Mouse (Mus musculus) neural tube, embryonic 12.5 days (tissue): ENCODE measurements at regions not wholly inside any gene's neighbourhood (a gene's known extent, or its start where the extent isn't known, plus 50 kb on each side); places are given as distances from the start of the nearest gene placed in this dataset.

Experiments used
- ATAC-seq: fragments of 200-750 bp; cut with Nextera tagmentation; 2 replicates; pipeline ENCODE4 v1.8.0; 2017; ENCODE audit warnings: low read depth, mild to moderate bottlenecking, moderate TSS enrichment, moderate library complexity; ENCODE audit not compliant: low FRiP score
- H3K27ac ChIP-seq: fragments of 300-500 bp; sonication (generic); 2 replicates; pipeline ENCODE4 v1.5.1; 2016
- H3K27me3 ChIP-seq: fragments of 300-500 bp; sonication (generic); replicated peaks from 2 replicates; pipeline ENCODE4 v1.6.1; 2016; ENCODE audit warnings: mild to moderate bottlenecking
- H3K36me3 ChIP-seq: fragments of 300-500 bp; sonication (generic); 2 replicates; pipeline ENCODE4 v1.6.1; 2016; ENCODE audit warnings: mild to moderate bottlenecking
- H3K4me1 ChIP-seq: fragments of 300-500 bp; sonication (generic); 2 replicates; pipeline ENCODE4 v1.6.1; 2016
- H3K4me2 ChIP-seq: fragments of 300-500 bp; sonication (generic); replicated peaks from 2 replicates; pipeline ENCODE4 v1.6.1; 2016; ENCODE audit warnings: mild to moderate bottlenecking
- H3K4me3 ChIP-seq: fragments of 300-500 bp; sonication (generic); 2 replicates; pipeline ENCODE4 v1.5.1; 2016
- H3K9ac ChIP-seq: fragments of 300-500 bp; sonication (generic); 2 replicates; pipeline ENCODE4 v1.6.1; 2016; ENCODE audit warnings: mild to moderate bottlenecking
- H3K9me3 ChIP-seq: fragments of 300-500 bp; sonication (generic); 2 replicates; pipeline ENCODE4 v1.6.1; 2016; ENCODE audit warnings: mild to moderate bottlenecking
- WGBS: fragments of 180-500 bp; shearing (Covaris S2); methylation state at CpG from one replicate; pipeline ENCODE4 v1.1.7; 2016; 5-methylcytosine and 5-hydroxymethylcytosine counted together

- Histone ChIP-seq H3K27me3 (no peaks in the 10 kb centered on the region), H3K4me2 (no peak overlapping the region), H3K27ac (no peak overlapping the region), H3K9ac (no peak overlapping the region), H3K9me3 (no peaks in the 10 kb centered on the region), H3K4me1 (no peaks in the 10 kb centered on the region), H3K4me3 (no peak overlapping the region), H3K36me3 (no peaks in the 10 kb centered on the region)
- WGBS: 89% methylated on average over 4 of the region's 4 CpGs
- no peak for ATAC-seq
Observed at GRCm38 (mm10) chr9:112608932-112609331, 373.2 kb upstream of the Arpp21 start.

GRCm38 (mm10) chr9:112607221-112607620 lies 371.5 kb upstream of the Arpp21 start:
- H3K27me3 ChIP-seq: no peaks in the 10 kb centered on the region
- ATAC-seq: no peak
- WGBS: 85% methylated on average over 3 of the region's 3 CpGs

GRCm38 (mm10) chr9:112595731-112596130 lies 360.0 kb upstream of the Arpp21 start:
- Histone ChIP-seq H3K36me3 (no peaks in the 10 kb centered on the region), H3K27me3 (no peaks in the 10 kb centered on the region), H3K4me3 (no peak overlapping the region), H3K27ac (no peak overlapping the region), H3K9ac (no peak overlapping the region), H3K4me1 (no peaks in the 10 kb centered on the region), H3K4me2 (no peak overlapping the region), H3K9me3 (no peaks in the 10 kb centered on the region)
- no peak for ATAC-seq

More at GRCm38 (mm10) chr9:112607221-112607620, 371.5 kb upstream of the Arpp21 start:
- Histone ChIP-seq H3K4me3 (no peak overlapping the region), H3K27ac (no peak overlapping the region), H3K9me3 (no peaks in the 10 kb centered on the region), H3K36me3 (no peaks in the 10 kb centered on the region), H3K9ac (no peak overlapping the region), H3K4me1 (no peaks in the 10 kb centered on the region), H3K4me2 (no peak overlapping the region)

GRCm38 (mm10) chr9:112590241-112590640 lies 354.5 kb upstream of the Arpp21 start:
- Histone ChIP-seq H3K9me3 (no peaks in the 10 kb centered on the region), H3K4me3 (no peak overlapping the region), H3K27ac (no peak overlapping the region), H3K4me2 (no peak overlapping the region), H3K27me3 (no peaks in the 10 kb centered on the region), H3K36me3 (no peaks in the 10 kb centered on the region), H3K9ac (no peak overlapping the region), H3K4me1 (no peaks in the 10 kb centered on the region)
- 82% methylated on average over 3 of the region's 3 CpGs for WGBS
- no peak for ATAC-seq

GRCm38 (mm10) chr9:112573316-112573715 lies 337.6 kb upstream of the Arpp21 start:
- WGBS: 71% methylated on average over 3 of the region's 3 CpGs
- Histone ChIP-seq H3K4me3 (no peak overlapping the region), H3K4me1 (no peaks in the 10 kb centered on the region), H3K36me3 (no peaks in the 10 kb centered on the region), H3K9me3 (no peaks in the 10 kb centered on the region), H3K27me3 (no peaks in the 10 kb centered on the region), H3K4me2 (no peak overlapping the region), H3K27ac (no peak overlapping the region), H3K9ac (no peak overlapping the region)
- no peak for ATAC-seq

GRCm38 (mm10) chr9:112561348-112561747 lies 325.6 kb upstream of the Arpp21 start:
- Histone ChIP-seq H3K9ac (no peak overlapping the region), H3K4me1 (no peaks in the 10 kb centered on the region), H3K27me3 (no peaks in the 10 kb centered on the region), H3K27ac (no peak overlapping the region), H3K36me3 (no peaks in the 10 kb centered on the region), H3K9me3 (no peaks in the 10 kb centered on the region), H3K4me3 (no peak overlapping the region), H3K4me2 (no peak overlapping the region)
- ATAC-seq: no peak

GRCm38 (mm10) chr9:112560226-112560625 lies 324.5 kb upstream of the Arpp21 start:
- ATAC-seq: no peak
- no peak overlapping the region for H3K9ac ChIP-seq
- no peaks in the 10 kb centered on the region for H3K4me1 ChIP-seq
- no peak overlapping the region for H3K27ac ChIP-seq
- H3K27me3 ChIP-seq: no peaks in the 10 kb centered on the region
- 87% methylated on average over 4 of the region's 4 CpGs for WGBS
- no peaks in the 10 kb centered on the region for H3K36me3 ChIP-seq
- no peaks in the 10 kb centered on the region for H3K9me3 ChIP-seq
- no peak overlapping the region for H3K4me3 ChIP-seq
- H3K4me2 ChIP-seq: no peak overlapping the region

GRCm38 (mm10) chr9:112537924-112538323 lies 302.2 kb upstream of the Arpp21 start:
- no peak overlapping the region for H3K27ac ChIP-seq
- no peak overlapping the region for H3K4me3 ChIP-seq
- WGBS: 88% methylated on average over 2 of the region's 2 CpGs

GRCm38 (mm10) chr9:112525377-112525776 lies 289.6 kb upstream of the Arpp21 start:
- WGBS: 72% methylated on average over 5 of the region's 5 CpGs
- Histone ChIP-seq H3K9me3 (no peaks in the 10 kb centered on the region), H3K27me3 (no peaks in the 10 kb centered on the region)

More at GRCm38 (mm10) chr9:112537924-112538323, 302.2 kb upstream of the Arpp21 start:
- Histone ChIP-seq H3K27me3 (no peaks in the 10 kb centered on the region), H3K4me2 (no peak overlapping the region), H3K9ac (no peak overlapping the region), H3K4me1 (no peaks in the 10 kb centered on the region), H3K9me3 (no peaks in the 10 kb centered on the region), H3K36me3 (no peaks in the 10 kb centered on the region)
- no peak for ATAC-seq

GRCm38 (mm10) chr9:112523251-112523650 lies 287.5 kb upstream of the Arpp21 start:
- H3K4me1 ChIP-seq: no peaks in the 10 kb centered on the region
- 86% methylated on average over 3 of the region's 3 CpGs for WGBS
- H3K4me3 ChIP-seq: no peak overlapping the region
- H3K27ac ChIP-seq: no peak overlapping the region
- no peaks in the 10 kb centered on the region for H3K27me3 ChIP-seq
- H3K9ac ChIP-seq: no peak overlapping the region
- no peak overlapping the region for H3K4me2 ChIP-seq
- ATAC-seq: no peak
- H3K9me3 ChIP-seq: no peaks in the 10 kb centered on the region
- no peaks in the 10 kb centered on the region for H3K36me3 ChIP-seq

More at GRCm38 (mm10) chr9:112525377-112525776, 289.6 kb upstream of the Arpp21 start:
- Histone ChIP-seq H3K27ac (no peak overlapping the region), H3K4me1 (no peaks in the 10 kb centered on the region), H3K4me3 (no peak overlapping the region), H3K9ac (no peak overlapping the region), H3K4me2 (no peak overlapping the region), H3K36me3 (no peaks in the 10 kb centered on the region)
- ATAC-seq: 0 out of 2 replicates have a peak, but pooled peaks have one; percentile 29

GRCm38 (mm10) chr9:112510716-112511115 lies 275.0 kb upstream of the Arpp21 start:
- no peak overlapping the region for H3K4me2 ChIP-seq
- no peaks in the 10 kb centered on the region for H3K36me3 ChIP-seq
- no peaks in the 10 kb centered on the region for H3K4me1 ChIP-seq
- no peak overlapping the region for H3K4me3 ChIP-seq
- no peak for ATAC-seq
- WGBS: 75% methylated on average over 2 of the region's 2 CpGs
- no peaks in the 10 kb centered on the region for H3K9me3 ChIP-seq
- no peaks in the 10 kb centered on the region for H3K27me3 ChIP-seq
- no peak overlapping the region for H3K27ac ChIP-seq
- no peak overlapping the region for H3K9ac ChIP-seq

GRCm38 (mm10) chr9:112506871-112507270 lies 271.1 kb upstream of the Arpp21 start:
- no peak overlapping the region for H3K4me3 ChIP-seq
- no peak overlapping the region for H3K27ac ChIP-seq
- H3K4me2 ChIP-seq: no peak overlapping the region
- no peaks in the 10 kb centered on the region for H3K9me3 ChIP-seq
- 73% methylated on average over 2 of the region's 2 CpGs for WGBS
- no peaks in the 10 kb centered on the region for H3K27me3 ChIP-seq
- H3K4me1 ChIP-seq: no peaks in the 10 kb centered on the region
- H3K36me3 ChIP-seq: no peaks in the 10 kb centered on the region
- no peak overlapping the region for H3K9ac ChIP-seq
- ATAC-seq: no peak

GRCm38 (mm10) chr9:112498676-112499075 lies 262.9 kb upstream of the Arpp21 start:
- Histone ChIP-seq H3K9me3 (no peaks in the 10 kb centered on the region), H3K27ac (no peak overlapping the region)
- 86% methylated on average over 4 of the region's 4 CpGs for WGBS

More at GRCm38 (mm10) chr9:112498676-112499075, 262.9 kb upstream of the Arpp21 start:
- no peak overlapping the region for H3K4me3 ChIP-seq
- H3K36me3 ChIP-seq: no peaks in the 10 kb centered on the region
- ATAC-seq: no peak
- H3K4me1 ChIP-seq: no peaks in the 10 kb centered on the region
- no peak overlapping the region for H3K9ac ChIP-seq
- no peaks in the 10 kb centered on the region for H3K27me3 ChIP-seq
- no peak overlapping the region for H3K4me2 ChIP-seq
